Mouse (Mus musculus) fat pad, adult 2 months (tissue): ENCODE data around the gene Chil1.

ENCODE experiments used
- DNase-seq: peaks from one replicate; pipeline ENCODE4 v3.0.0-alpha.2; 2011; ENCODE audit warnings: low read depth, low spot score; ENCODE audit errors: extremely low read depth

Chil1 gene

DNA sequence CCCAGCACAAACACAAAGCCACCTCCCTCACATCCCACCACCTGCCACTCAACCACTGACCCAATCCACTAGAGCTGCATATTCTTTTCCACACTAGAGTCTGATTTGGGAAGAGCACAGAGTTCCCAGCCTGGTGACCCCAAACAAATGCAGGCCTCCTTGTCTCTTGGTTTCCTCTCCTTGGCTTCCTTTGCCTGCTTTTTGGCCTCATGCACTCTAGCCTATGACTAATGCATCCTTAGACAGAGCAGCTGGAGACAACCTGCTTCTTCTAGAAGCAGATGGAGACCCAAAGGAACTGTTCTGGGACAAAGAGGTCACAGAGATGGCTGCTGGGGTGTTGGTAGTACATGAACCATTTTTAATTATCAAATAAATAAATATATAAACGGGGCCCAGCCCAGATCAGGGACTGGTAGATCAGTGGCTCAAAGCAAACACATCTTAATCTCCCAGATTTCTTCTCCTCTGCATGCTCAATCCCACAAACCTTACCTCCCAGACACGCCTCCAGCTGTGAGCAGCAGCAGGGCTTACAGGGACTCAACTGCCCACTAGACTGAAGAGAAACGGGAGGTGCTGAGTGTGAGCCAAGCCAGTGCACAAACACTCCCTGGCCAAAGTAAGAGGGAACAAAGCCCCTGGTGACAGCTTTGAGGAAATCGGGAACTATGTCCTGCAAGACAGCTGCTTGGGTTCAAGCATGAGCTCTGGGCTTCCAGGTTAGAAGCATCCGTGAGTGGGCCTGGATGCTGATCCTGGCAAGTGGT lies 48.0 kb downstream of the Chil1 start:
- no peak for DNase-seq

DNA sequence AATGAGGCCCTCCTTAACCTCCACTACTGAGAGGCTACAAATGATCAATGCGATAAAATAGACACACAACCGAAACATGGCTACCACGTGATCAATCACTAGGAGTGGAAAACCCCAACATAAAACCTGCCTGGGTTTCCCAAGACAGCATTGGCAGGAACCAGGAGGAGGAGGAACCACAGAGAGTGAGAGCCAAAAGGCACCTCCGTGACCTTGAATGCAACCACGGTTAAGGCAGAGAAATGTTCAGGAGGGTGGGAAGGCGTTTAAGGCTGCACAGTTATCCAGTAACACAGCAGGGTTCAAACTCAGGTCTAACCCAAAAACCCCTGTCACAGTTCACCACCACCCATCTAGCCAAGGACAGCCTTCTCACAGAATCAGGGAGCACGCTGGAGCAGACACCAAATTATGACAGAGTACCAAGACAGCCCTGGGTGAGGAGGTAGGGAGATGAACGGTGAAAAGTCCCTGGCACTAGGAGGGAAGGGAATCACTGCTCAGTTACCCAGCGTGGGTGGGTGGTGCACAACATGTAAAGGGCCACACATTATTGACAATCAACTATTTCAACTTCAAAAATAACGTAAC lies 48.8 kb downstream of the Chil1 start:
- no peak for DNase-seq

DNA sequence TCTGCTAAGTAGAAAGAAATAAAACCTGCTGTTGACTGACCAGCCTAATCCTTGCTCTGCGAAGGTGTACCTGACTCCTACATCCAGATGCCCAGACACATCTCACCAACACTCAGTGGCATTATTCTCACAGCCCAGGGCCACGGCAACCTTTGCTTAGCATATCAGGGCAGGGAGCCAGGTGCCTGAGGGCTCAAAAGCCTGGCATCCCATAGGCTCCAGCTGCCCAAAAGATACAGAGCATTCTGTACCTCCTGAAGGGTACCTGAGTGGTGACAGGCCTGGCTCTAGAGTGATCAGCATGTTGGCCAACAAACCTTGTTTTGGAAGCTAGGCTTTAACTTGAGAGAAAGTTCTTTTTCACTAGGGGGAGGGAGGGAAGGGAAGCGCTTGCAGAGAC lies 49.3 kb downstream of the Chil1 start:
- peak; percentile 57 for DNase-seq

DNA sequence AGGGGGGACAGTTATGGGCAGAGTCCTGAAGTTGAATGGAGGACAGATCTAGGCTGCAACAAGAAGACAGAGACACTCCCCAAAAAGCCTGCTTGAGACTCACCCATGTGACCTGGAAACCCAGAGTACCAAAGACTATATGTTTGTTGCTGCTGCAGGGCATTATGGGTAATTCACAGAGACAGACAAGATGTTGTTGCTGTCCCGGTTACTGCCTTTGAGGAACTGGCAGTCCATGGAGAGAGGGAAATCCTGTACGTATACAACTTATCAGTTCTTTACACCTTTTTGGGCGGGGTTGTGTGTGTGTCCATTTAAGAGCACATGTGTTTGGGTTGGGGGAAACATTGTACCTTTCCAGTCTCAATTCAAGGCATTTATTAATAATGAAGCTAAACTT lies 49.7 kb downstream of the Chil1 start:
- no peak for DNase-seq

DNA sequence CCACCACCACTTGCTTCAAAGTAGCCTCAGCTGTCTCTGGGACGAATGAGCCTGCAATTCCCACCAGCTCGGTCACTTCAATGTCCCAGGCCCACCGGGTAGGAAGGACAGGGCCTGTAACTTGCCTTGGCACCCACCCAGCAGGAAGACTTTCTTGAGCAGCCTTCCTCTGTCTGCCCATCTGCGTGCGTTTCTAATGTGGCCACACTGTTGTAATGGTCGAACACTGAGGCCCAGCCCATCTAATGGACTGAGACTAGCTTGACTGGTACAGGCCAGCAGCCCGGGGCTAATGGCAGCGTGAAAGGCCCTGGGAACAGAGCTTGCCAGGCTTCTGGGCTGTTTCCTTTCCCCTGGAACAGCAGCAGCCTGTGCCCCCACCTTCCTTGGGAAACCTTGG lies 50.4 kb downstream of the Chil1 start:
- no peak for DNase-seq

DNA sequence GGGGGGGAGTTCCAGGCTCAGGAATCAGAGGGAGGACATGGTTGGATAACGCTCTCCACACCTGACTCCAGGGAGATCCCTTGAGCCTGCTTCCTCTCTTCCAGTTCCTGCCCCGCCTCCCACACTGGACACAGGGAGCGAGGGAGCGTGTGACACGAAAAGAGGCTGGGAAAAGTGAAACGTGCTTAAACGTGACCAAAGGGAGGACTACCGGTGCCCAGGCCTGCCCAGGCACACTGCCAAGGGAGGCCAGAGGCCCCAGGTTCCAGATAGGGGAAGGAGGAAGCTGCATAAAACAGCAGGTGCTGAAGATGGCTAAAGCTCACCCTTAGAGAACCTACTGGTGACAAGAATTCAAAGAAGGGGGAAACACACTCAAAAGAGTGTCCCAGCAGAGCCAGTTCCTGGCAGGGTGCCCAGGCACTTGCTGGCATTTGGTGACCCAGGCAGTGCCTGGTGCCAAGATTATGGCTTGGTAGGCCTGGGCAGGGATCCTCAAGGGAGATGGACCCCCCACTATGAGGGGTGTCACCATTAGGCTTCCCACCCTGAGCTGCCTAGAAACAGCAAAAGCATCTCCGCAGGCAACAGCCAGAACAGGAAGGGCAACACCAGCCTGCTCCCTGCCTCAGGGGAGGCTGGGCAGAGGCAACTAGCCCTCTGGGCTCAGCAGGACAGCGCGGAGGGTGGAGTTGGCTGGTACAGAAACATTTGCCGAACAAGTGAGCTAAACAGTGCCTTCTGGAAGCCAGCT lies 51.0 kb downstream of the Chil1 start:
- DNase-seq: no peak

DNA sequence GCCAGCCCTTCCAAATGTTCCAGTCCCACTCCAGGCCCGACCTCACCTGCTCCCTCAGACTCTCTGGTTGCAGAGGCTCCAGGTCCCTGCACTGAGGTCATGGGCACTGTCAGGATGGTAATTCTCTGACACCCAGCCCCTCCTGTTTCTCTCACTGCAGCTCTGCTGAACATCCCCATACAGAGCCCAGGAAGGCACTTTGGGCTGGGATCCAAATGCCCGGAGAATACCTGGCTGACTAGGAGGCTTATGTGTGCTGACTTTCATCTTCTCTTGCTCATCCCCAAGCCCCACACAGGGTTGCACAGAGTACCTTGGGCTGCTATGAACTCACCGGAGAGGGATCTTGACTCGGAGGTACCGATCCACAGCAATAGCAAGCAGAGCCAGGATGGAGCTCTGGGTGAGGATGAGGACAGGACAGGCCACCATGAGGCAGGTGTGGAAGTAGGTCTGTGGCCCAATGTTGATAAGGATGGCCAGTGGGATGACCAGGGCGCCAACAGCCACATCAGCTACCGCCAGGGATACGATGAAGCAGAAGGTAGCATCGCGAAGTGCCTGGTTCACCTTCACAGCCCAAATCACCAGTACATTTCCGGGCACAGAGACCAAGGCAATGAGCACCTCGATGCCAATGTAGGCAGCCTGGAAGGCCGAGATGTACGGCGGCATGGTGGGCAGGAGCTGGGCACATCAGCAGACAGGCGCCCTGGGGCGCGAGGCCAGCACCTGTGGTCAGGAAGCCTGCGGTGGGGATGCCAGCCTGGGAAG lies 51.9 kb downstream of the Chil1 start:
- DNase-seq: no peak

DNA sequence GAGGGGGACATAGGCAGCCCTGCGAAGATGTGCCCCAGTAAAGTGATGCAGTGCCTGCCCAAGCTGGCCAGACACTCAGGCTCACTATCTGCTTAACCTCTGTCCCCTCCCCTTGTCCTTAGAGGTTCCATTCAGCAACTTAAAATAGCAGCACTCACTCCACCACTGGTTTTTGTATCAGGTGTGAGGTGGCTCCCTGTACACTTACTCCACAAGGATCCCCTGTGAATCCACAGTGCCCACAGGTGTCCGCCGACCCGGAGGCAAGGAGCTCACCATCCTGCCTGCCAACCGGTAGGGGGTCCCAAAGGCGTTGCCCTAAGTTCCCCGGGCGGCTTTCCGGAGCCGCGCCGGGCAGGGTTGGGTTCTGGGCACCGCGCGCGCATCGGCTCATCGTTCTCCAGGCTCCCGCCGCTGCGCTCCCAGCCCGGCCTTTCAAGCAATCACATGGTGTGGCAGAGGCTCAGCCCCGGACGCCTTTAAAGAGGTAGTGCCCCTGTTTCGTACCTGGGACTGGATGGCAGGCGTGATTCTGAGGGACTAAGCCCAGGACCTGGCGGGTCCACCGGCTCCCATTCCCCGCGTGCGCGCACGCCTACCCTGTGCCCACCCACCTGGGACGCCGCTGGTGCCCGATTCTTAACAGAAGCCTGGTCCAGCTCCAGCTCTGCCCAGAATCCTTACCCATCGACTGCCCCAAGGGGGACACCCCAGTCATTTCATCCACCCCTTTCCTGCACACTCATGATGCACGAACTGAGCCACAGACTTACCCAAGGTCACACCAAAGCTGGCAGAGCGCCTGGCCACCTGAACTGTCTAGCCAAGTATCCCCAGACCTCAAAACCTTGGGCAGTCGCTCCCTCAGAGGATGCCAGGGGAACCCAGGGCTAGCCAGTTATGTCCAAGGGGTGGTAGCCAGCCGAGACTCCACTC lies 52.7 kb downstream of the Chil1 start:
- DNase-seq: no peak

DNA sequence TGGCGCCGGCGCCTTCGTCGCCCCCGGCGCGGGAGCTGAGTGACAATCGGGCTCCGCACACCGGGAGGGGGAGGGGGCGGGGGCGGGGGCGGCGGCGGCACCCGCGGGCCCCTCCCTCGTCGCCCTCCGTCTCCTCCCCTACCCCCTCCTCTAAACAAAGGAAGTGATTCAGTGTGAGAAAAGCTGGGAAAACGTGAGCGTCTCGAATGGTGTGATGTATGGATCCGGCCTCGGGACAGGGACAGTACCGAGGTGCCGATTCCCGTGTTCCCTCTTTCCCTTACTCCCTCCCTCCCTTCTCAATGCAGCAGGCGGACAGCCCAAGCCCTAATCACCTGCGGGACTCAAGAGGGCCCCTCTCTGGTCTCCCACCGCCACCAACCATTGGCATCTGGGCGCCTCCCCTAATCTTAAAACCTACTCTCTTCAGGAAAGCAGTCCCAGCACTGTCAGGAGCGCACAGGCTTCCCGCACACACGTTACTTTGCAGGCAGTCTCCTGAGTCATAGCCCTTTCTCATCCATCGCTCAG lies 53.5 kb downstream of the Chil1 start, which contains the start of gene Adora1:
TSS of gene Adora1 (minus strand) at position 41 of the 531 bp plus-strand sequence.
- no peak for DNase-seq

DNA sequence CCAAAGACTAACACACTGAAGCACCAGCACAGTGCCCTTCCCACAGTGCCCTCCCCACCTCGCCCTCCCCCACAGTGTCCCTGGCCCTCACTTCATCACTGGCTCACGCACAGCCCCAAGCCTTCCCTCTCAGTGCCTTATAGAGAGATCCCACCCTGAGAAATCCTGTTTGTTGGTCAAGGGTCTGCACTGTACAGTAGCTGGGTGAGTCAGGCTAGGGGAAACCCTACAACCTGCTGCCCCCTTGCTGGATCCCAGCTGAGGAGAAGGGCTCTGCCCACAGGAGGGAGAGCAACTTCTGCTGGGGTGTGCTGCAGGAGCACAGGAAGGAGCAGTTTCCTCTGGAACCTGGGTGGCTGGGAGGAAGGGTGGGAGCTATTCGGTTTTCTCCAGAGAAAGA lies 54.2 kb downstream of the Chil1 start:
- no peak for DNase-seq

DNA sequence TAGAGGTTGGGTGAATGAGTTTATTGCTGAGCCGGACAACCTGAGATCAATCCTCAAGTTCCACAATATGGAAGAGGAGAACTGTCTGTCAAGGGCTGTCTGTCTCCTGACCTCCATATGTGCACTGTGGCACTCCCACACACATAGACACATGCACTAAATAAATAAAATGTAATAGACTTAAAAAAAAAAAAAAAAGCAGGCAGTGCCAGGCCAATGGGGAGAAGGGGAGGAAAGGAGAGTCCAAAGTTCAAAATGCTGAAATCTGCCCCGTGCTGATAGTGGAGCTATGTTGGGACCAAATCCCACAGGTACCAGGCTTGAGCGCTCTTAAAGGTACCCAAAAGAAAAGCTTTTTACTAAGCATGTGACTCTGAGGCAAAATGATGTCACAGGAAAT lies 55.5 kb downstream of the Chil1 start:
- DNase-seq: no peak
